Mouse (Mus musculus) thymus, adult 2 months (tissue): ENCODE data around the gene Sfxn3.

Source experiments
- CTCF ChIP-seq: fragments of 200-500 bp; IDR thresholded peaks from 2 replicates; pipeline ENCODE4 v1.5.1; 2012; ENCODE audit warnings: mild to moderate bottlenecking, control low read depth, low read length, moderate library complexity, borderline replicate concordance; ENCODE audit not compliant: control insufficient read depth, poor library complexity, insufficient read depth; ENCODE audit errors: extremely low read depth
- POLR2A ChIP-seq: fragments of 200-500 bp; IDR thresholded peaks from 2 replicates; pipeline ENCODE4 v1.6.1; 2012; ENCODE audit warnings: mild to moderate bottlenecking, low read length, control low read depth, moderate library complexity; ENCODE audit not compliant: control insufficient read depth, poor library complexity, insufficient read depth; ENCODE audit errors: extremely low read depth

- TF ChIP-seq CTCF (no peak), POLR2A (no peak)
These were observed 17.9 kb downstream of the Sfxn3 start for GRCm38 (mm10) chr19:45065226-45065625.
